Mouse (Mus musculus) forebrain, postnatal 0 days (tissue): ENCODE measurements around the gene Carns1. TPM values are rescaled to one million over a fixed set of nuclear protein-coding genes. Genes with fewer than 3 reads are reported as not detected.

Source experiments
- ATAC-seq: fragments of 200-750 bp; cut with Nextera tagmentation; 2 replicates; pipeline ENCODE4 v1.8.0; 2017; ENCODE audit warnings: mild to moderate bottlenecking, moderate library complexity
- DNase-seq: peaks from one replicate; pipeline ENCODE4 v3.0.0-alpha.2; 2015
- H3K27ac ChIP-seq: fragments of 300-500 bp; sonication (generic); 2 replicates; pipeline ENCODE4 v1.5.1; 2014; ENCODE audit warnings: low read depth, mild to moderate bottlenecking, antibody characterized with exemption, low read length, moderate library complexity, mixed read lengths
- H3K27me3 ChIP-seq: fragments of 300-500 bp; sonication (generic); 2 replicates; pipeline ENCODE4 v1.6.1; 2014; ENCODE audit warnings: mild to moderate bottlenecking, low read length, mixed read lengths; ENCODE audit not compliant: insufficient read depth
- H3K36me3 ChIP-seq: fragments of 300-500 bp; sonication (generic); 2 replicates; pipeline ENCODE4 v1.6.1; 2014; ENCODE audit warnings: mild to moderate bottlenecking, moderate library complexity; ENCODE audit not compliant: insufficient read depth
- H3K4me1 ChIP-seq: fragments of 300-500 bp; sonication (generic); 2 replicates; pipeline ENCODE4 v1.6.1; 2014; ENCODE audit warnings: antibody characterized with exemption; ENCODE audit not compliant: insufficient read depth
- H3K4me2 ChIP-seq: fragments of 300-500 bp; sonication (generic); 2 replicates; pipeline ENCODE4 v1.6.1; 2014; ENCODE audit warnings: low read depth, mild to moderate bottlenecking, moderate library complexity
- H3K4me3 ChIP-seq: fragments of 300-500 bp; sonication (generic); 2 replicates; pipeline ENCODE4 v1.5.1; 2014; ENCODE audit warnings: low read depth, low read length, mixed read lengths
- H3K9ac ChIP-seq: fragments of 300-500 bp; sonication (generic); 2 replicates; pipeline ENCODE4 v1.6.1; 2014; ENCODE audit warnings: mild to moderate bottlenecking
- H3K9me3 ChIP-seq: fragments of 300-500 bp; sonication (generic); 2 replicates; pipeline ENCODE4 v1.6.1; 2016; ENCODE audit warnings: low read length
- CTCF ChIP-seq: sonication (generic); IDR thresholded peaks from 2 replicates; pipeline ENCODE4 v1.5.1; 2016; ENCODE audit warnings: antibody characterized with exemption, control low read depth, low read depth
- WGBS: fragments of 180-500 bp; shearing (Covaris S2); extraction: QIAGEN DNeasy Blood & Tissue Kit; methylation state at CpG from one replicate; pipeline ENCODE4 v1.1.7; 2014; 5-methylcytosine and 5-hydroxymethylcytosine counted together
- polyA plus RNA-seq: library from polyadenylated mRNA; unstranded; fragments of >200 nt; fragmentation: Nextera tagmentation; extraction: Ambion mirVana; gene quantifications from 2 replicates; pipeline ENCODE4 v1.2.1, GENCODE M21; 2015
- total RNA-seq: library from RNA; depleted of rRNA; stranded (reverse); fragments of >200 nt; gene quantifications from 2 replicates; pipeline ENCODE4 v1.2.3, GENCODE M21; 2014

Carns1 gene
- total and polyA plus RNA-seq, 2 experiments from 2014 or later, result 4.4 to 4.7 TPM

GRCm38 (mm10) chr19:4202149-4202548 is 26.9 kb upstream of the Carns1 start:
- peaks cover 11% of the 10 kb centered on the region for H3K36me3 ChIP-seq
- H3K27ac ChIP-seq, result no peak overlapping the region
- peak overlapping the region; percentile 72 for H3K9ac ChIP-seq
- 31% methylated on average over 7 of the region's 7 CpGs for WGBS
- no peak for TF ChIP-seq CTCF
- peaks cover 15% of the 10 kb centered on the region; the same call in 1 of the 2 replicates for H3K4me1 ChIP-seq
- H3K4me2 ChIP-seq, result peak overlapping the region; percentile 95
- no peaks in the 10 kb centered on the region for H3K9me3 ChIP-seq
- DNase-seq (no peak), ATAC-seq (0 out of 2 replicates have a peak, but pooled peaks have one; percentile 2)
- no peaks in the 10 kb centered on the region for H3K27me3 ChIP-seq
- H3K4me3 ChIP-seq, result peak overlapping the region; percentile 61

GRCm38 (mm10) chr19:4201291-4201909 is 26.1 kb upstream of the Carns1 start, which contains the start of gene Rad9a:
Gene Rad9a, minus strand, starts transcription at chr19:4201662.
- Histone ChIP-seq H3K27ac (0 out of 2 replicates have a peak within 1 kb of the TSS, but pooled peaks have one; percentile 50), H3K36me3 (peaks cover 18% of the 10 kb centered on the region), H3K4me3 (peak within 1 kb of the TSS; percentile 61), H3K4me1 (peaks cover 15% of the 10 kb centered on the region; the same call in 1 of the 2 replicates), H3K4me2 (peak within 1 kb of the TSS; percentile 95), H3K9me3 (no peaks in the 10 kb centered on the region), H3K9ac (peak within 1 kb of the TSS; percentile 72), H3K27me3 (no peaks in the 10 kb centered on the region)
- TF ChIP-seq CTCF, result no peak
- WGBS, result under 1% methylated on average over 34 of the region's 34 CpGs
- peak; percentile 97 for DNase-seq
- peak; percentile 91 for ATAC-seq

- no peaks in the 10 kb centered on the region for H3K9me3 ChIP-seq
- WGBS, result 70% methylated on average over 3 of the region's 3 CpGs
- TF ChIP-seq CTCF, result no peak
- peaks cover 23% of the 10 kb centered on the region; the same call in 1 of the 2 replicates for H3K4me1 ChIP-seq
- ATAC-seq, result no peak
- no peak overlapping the region for H3K27ac ChIP-seq
- no peak overlapping the region for H3K9ac ChIP-seq
- H3K4me2 ChIP-seq, result no peak overlapping the region
- no peaks in the 10 kb centered on the region for H3K27me3 ChIP-seq
- peaks cover 50% of the 10 kb centered on the region for H3K36me3 ChIP-seq
- no peak overlapping the region for H3K4me3 ChIP-seq
- no peak for DNase-seq
Measured at GRCm38 (mm10) chr19:4197180-4197579, 21.9 kb upstream of the Carns1 start.

- DNase-seq (no peak), ATAC-seq (no peak)
- Histone ChIP-seq H3K27ac (no peak overlapping the region), H3K4me1 (peaks cover 20% of the 10 kb centered on the region; the same call in 1 of the 2 replicates), H3K4me2 (no peak overlapping the region), H3K9me3 (no peaks in the 10 kb centered on the region), H3K9ac (no peak overlapping the region), H3K36me3 (peaks cover 50% of the 10 kb centered on the region), H3K4me3 (no peak overlapping the region), H3K27me3 (no peaks in the 10 kb centered on the region)
- WGBS, result 59% methylated on average over 5 of the region's 5 CpGs
- TF ChIP-seq CTCF, result no peak
Measured at GRCm38 (mm10) chr19:4196548-4196947, 21.3 kb upstream of the Carns1 start.

GRCm38 (mm10) chr19:4196048-4196447 is 20.8 kb upstream of the Carns1 start:
- Histone ChIP-seq H3K4me3 (no peak overlapping the region), H3K9me3 (no peaks in the 10 kb centered on the region), H3K4me1 (peaks cover 17% of the 10 kb centered on the region; the same call in 1 of the 2 replicates), H3K4me2 (no peak overlapping the region), H3K36me3 (peaks cover 50% of the 10 kb centered on the region), H3K9ac (no peak overlapping the region), H3K27me3 (no peaks in the 10 kb centered on the region), H3K27ac (0 out of 2 replicates have a peak overlapping the region, but pooled peaks have one; percentile 21)
- TF ChIP-seq CTCF, result no peak
- no peak for DNase-seq
- ATAC-seq, result no peak
- 64% methylated on average over 2 of the region's 2 CpGs for WGBS

GRCm38 (mm10) chr19:4194776-4195650 is 19.7 kb upstream of the Carns1 start:
- Histone ChIP-seq H3K4me1 (peaks cover 11% of the 10 kb centered on the region; the same call in 1 of the 2 replicates), H3K36me3 (peaks cover 50% of the 10 kb centered on the region), H3K9ac (no peak overlapping the region), H3K4me3 (no peak overlapping the region), H3K4me2 (no peak overlapping the region), H3K9me3 (no peaks in the 10 kb centered on the region), H3K27ac (no peak overlapping the region), H3K27me3 (no peaks in the 10 kb centered on the region)
- DNase-seq (no peak), ATAC-seq (no peak)
- no peak for TF ChIP-seq CTCF
- WGBS, result 66% methylated on average over 12 of the region's 12 CpGs
